Mouse (Mus musculus) neural tube, embryonic 14.5 days (tissue): Measurements from ENCODE around the gene Fgf10. TPM values are rescaled to one million over a fixed set of nuclear protein-coding genes. Genes with fewer than 3 reads are reported as not detected.

Experiments
- ATAC-seq: fragments of 200-750 bp; cut with Nextera tagmentation; 2 replicates; pipeline ENCODE4 v1.8.0; 2017; ENCODE audit warnings: low read depth, mild to moderate bottlenecking, moderate TSS enrichment, moderate library complexity
- H3K27ac ChIP-seq: fragments of 300-500 bp; sonication (generic); 2 replicates; pipeline ENCODE4 v1.5.1; 2014; ENCODE audit warnings: low read depth, mild to moderate bottlenecking, control low read depth, low read length, moderate library complexity, mixed read lengths
- H3K27me3 ChIP-seq: fragments of 300-500 bp; sonication (generic); 2 replicates; pipeline ENCODE4 v1.6.1; 2014; ENCODE audit warnings: low read length; ENCODE audit not compliant: control insufficient read depth, insufficient read depth
- H3K36me3 ChIP-seq: fragments of 300-500 bp; sonication (generic); 2 replicates; pipeline ENCODE4 v1.6.1; 2014; ENCODE audit warnings: low read length, mixed read lengths; ENCODE audit not compliant: control insufficient read depth, insufficient read depth
- H3K4me1 ChIP-seq: fragments of 300-500 bp; sonication (generic); 2 replicates; pipeline ENCODE4 v1.6.1; 2014; ENCODE audit warnings: low read length; ENCODE audit not compliant: control insufficient read depth, insufficient read depth
- H3K4me2 ChIP-seq: fragments of 300-500 bp; sonication (generic); 2 replicates; pipeline ENCODE4 v1.6.1; 2014; ENCODE audit warnings: mild to moderate bottlenecking, low read depth, low read length, control low read depth
- H3K4me3 ChIP-seq: fragments of 300-500 bp; sonication (generic); 2 replicates; pipeline ENCODE4 v1.5.1; 2014; ENCODE audit warnings: low read depth, low read length, control low read depth, mixed read lengths
- H3K9ac ChIP-seq: fragments of 300-500 bp; sonication (generic); replicated peaks from 2 replicates; pipeline ENCODE4 v1.6.1; 2014; ENCODE audit warnings: low read depth, mild to moderate bottlenecking, control low read depth, low read length, mixed read lengths
- H3K9me3 ChIP-seq: fragments of 300-500 bp; sonication (generic); 2 replicates; pipeline ENCODE4 v1.6.1; 2016; ENCODE audit warnings: low read length; ENCODE audit not compliant: control insufficient read depth
- WGBS: fragments of 180-500 bp; shearing (Covaris S2); extraction: QIAGEN DNeasy Blood & Tissue Kit; methylation state at CpG from one replicate; pipeline ENCODE4 v1.1.7; 2014; 5-methylcytosine and 5-hydroxymethylcytosine counted together
- polyA plus RNA-seq: library from polyadenylated mRNA; unstranded; fragments of >200 nt; fragmentation: Nextera tagmentation; extraction: Ambion mirVana; gene quantifications from 2 replicates; pipeline ENCODE4 v1.2.1, GENCODE M21; 2014

Gene Fgf10
- polyA plus RNA-seq, 1 experiment from 2014 or later, result 2.0 TPM

- Histone ChIP-seq H3K9me3 (no peaks in the 10 kb centered on the region), H3K9ac (peak overlapping the region; percentile 30; the same call in 1 of the 2 replicates), H3K36me3 (no peaks in the 10 kb centered on the region), H3K4me2 (peak overlapping the region; percentile 92), H3K27me3 (peaks cover 4% of the 10 kb centered on the region; the same call in 1 of the 2 replicates), H3K27ac (no peak overlapping the region), H3K4me1 (peaks cover 6% of the 10 kb centered on the region; the same call in 1 of the 2 replicates), H3K4me3 (peak overlapping the region; percentile 45)
- peak; percentile 79 for ATAC-seq
- under 1% methylated on average over 33 of the region's 36 CpGs for WGBS
Observed at GRCm38 (mm10) chr13:118714284-118715065, 44.9 kb downstream of the Fgf10 start.

GRCm38 (mm10) chr13:118715066-118716018, 45.8 kb downstream of the Fgf10 start:
- H3K4me3 ChIP-seq, result peak overlapping the region; percentile 45
- peaks cover 4% of the 10 kb centered on the region; the same call in 1 of the 2 replicates for H3K27me3 ChIP-seq
- no peaks in the 10 kb centered on the region for H3K9me3 ChIP-seq
- peak overlapping the region; percentile 92 for H3K4me2 ChIP-seq
- peak; percentile 40 for ATAC-seq
- H3K27ac ChIP-seq, result no peak overlapping the region
- 0 out of 2 replicates have a peak overlapping the region, but pooled peaks have one; percentile 21 for H3K9ac ChIP-seq
- H3K36me3 ChIP-seq, result no peaks in the 10 kb centered on the region
- WGBS, result 2% methylated on average over 31 of the region's 31 CpGs
- H3K4me1 ChIP-seq, result peaks cover 6% of the 10 kb centered on the region; the same call in 1 of the 2 replicates

GRCm38 (mm10) chr13:118716265-118716664, 46.7 kb downstream of the Fgf10 start:
- no peaks in the 10 kb centered on the region for H3K36me3 ChIP-seq
- no peak overlapping the region for H3K4me3 ChIP-seq
- no peak overlapping the region for H3K27ac ChIP-seq
- no peaks in the 10 kb centered on the region for H3K9me3 ChIP-seq
- H3K27me3 ChIP-seq, result peaks cover 4% of the 10 kb centered on the region; the same call in 1 of the 2 replicates
- H3K9ac ChIP-seq, result no peak overlapping the region
- peaks cover 6% of the 10 kb centered on the region; the same call in 1 of the 2 replicates for H3K4me1 ChIP-seq
- no peak for ATAC-seq
- whole genome bisulfite sequencing, result 13% methylated on average over 8 of the region's 8 CpGs
- no peak overlapping the region; the same call in 1 of the 2 replicates for H3K4me2 ChIP-seq

GRCm38 (mm10) chr13:118716726-118717125, 47.1 kb downstream of the Fgf10 start:
- Histone ChIP-seq H3K9ac (no peak overlapping the region), H3K9me3 (no peaks in the 10 kb centered on the region), H3K36me3 (no peaks in the 10 kb centered on the region), H3K4me1 (peaks cover 6% of the 10 kb centered on the region; the same call in 1 of the 2 replicates), H3K27me3 (peaks cover 4% of the 10 kb centered on the region; the same call in 1 of the 2 replicates), H3K4me3 (no peak overlapping the region), H3K27ac (no peak overlapping the region), H3K4me2 (no peak overlapping the region)
- ATAC-seq, result no peak
- 49% methylated on average over 1 of the region's 1 CpGs for WGBS

GRCm38 (mm10) chr13:118718396-118718795, 48.8 kb downstream of the Fgf10 start:
- peaks cover 6% of the 10 kb centered on the region; the same call in 1 of the 2 replicates for H3K4me1 ChIP-seq
- H3K36me3 ChIP-seq, result no peaks in the 10 kb centered on the region
- no peak overlapping the region for H3K4me3 ChIP-seq
- H3K9ac ChIP-seq, result no peak overlapping the region
- H3K9me3 ChIP-seq, result no peaks in the 10 kb centered on the region
- ATAC-seq, result no peak
- H3K27ac ChIP-seq, result no peak overlapping the region
- peaks cover 4% of the 10 kb centered on the region; the same call in 1 of the 2 replicates for H3K27me3 ChIP-seq
- 35% methylated on average over 3 of the region's 3 CpGs for WGBS
- H3K4me2 ChIP-seq, result no peak overlapping the region

GRCm38 (mm10) chr13:118721668-118722067, 52.1 kb downstream of the Fgf10 start:
- no peaks in the 10 kb centered on the region for H3K9me3 ChIP-seq
- peak; percentile 61; the same call in 1 of the 2 replicates for ATAC-seq
- H3K27me3 ChIP-seq, result no peaks in the 10 kb centered on the region
- no peak overlapping the region for H3K9ac ChIP-seq
- H3K4me1 ChIP-seq, result no peaks in the 10 kb centered on the region
- H3K4me2 ChIP-seq, result no peak overlapping the region
- WGBS, result 22% methylated on average over 1 of the region's 1 CpGs
- H3K36me3 ChIP-seq, result no peaks in the 10 kb centered on the region
- no peak overlapping the region for H3K27ac ChIP-seq
- H3K4me3 ChIP-seq, result no peak overlapping the region

- Histone ChIP-seq H3K27ac (no peak overlapping the region), H3K27me3 (no peaks in the 10 kb centered on the region), H3K36me3 (no peaks in the 10 kb centered on the region), H3K9me3 (no peaks in the 10 kb centered on the region), H3K4me1 (no peaks in the 10 kb centered on the region), H3K9ac (no peak overlapping the region), H3K4me3 (no peak overlapping the region), H3K4me2 (no peak overlapping the region)
- no peak for ATAC-seq
- WGBS, result 84% methylated on average over 12 of the region's 12 CpGs
Observed at GRCm38 (mm10) chr13:118731850-118732552, 62.4 kb downstream of the Fgf10 start.

GRCm38 (mm10) chr13:118739854-118740411, 70.3 kb downstream of the Fgf10 start:
- no peak overlapping the region for H3K4me3 ChIP-seq
- no peaks in the 10 kb centered on the region for H3K4me1 ChIP-seq
- no peak overlapping the region for H3K4me2 ChIP-seq
- H3K36me3 ChIP-seq, result no peaks in the 10 kb centered on the region
- no peaks in the 10 kb centered on the region for H3K9me3 ChIP-seq
- no peaks in the 10 kb centered on the region for H3K27me3 ChIP-seq
- no peak for ATAC-seq
- H3K9ac ChIP-seq, result no peak overlapping the region
- WGBS, result 84% methylated on average over 2 of the region's 2 CpGs
- H3K27ac ChIP-seq, result no peak overlapping the region
